Mouse (Mus musculus) liver, postnatal 0 days (tissue): ENCODE measurements around the gene Nxt1. TPM values are rescaled to one million over a fixed set of nuclear protein-coding genes. Genes with fewer than 3 reads are reported as not detected.

Source experiments
- ATAC-seq: fragments of 200-750 bp; cut with Nextera tagmentation; 2 replicates; pipeline ENCODE4 v1.8.0; 2017; ENCODE audit warnings: mild to moderate bottlenecking, moderate library complexity
- DNase-seq: peaks from one replicate; pipeline ENCODE4 v3.0.0-alpha.2; 2016
- H3K27ac ChIP-seq: fragments of 300-500 bp; sonication (generic); 2 replicates; pipeline ENCODE4 v1.5.1; 2014; ENCODE audit warnings: antibody characterized with exemption, moderate library complexity, mild to moderate bottlenecking, low read depth
- H3K27me3 ChIP-seq: fragments of 300-500 bp; sonication (generic); 2 replicates; pipeline ENCODE4 v1.6.1; 2014; ENCODE audit warnings: low read length, control low read depth, mixed read lengths; ENCODE audit not compliant: insufficient read depth
- H3K36me3 ChIP-seq: fragments of 300-500 bp; sonication (generic); replicated peaks from 2 replicates; pipeline ENCODE4 v1.6.1; 2014; ENCODE audit warnings: mild to moderate bottlenecking, control low read depth, low read length, moderate library complexity, mixed read lengths; ENCODE audit not compliant: insufficient read depth
- H3K4me1 ChIP-seq: fragments of 300-500 bp; sonication (generic); 2 replicates; pipeline ENCODE4 v1.6.1; 2014; ENCODE audit warnings: antibody characterized with exemption, mild to moderate bottlenecking, control low read depth; ENCODE audit not compliant: insufficient read depth
- H3K4me2 ChIP-seq: fragments of 300-500 bp; sonication (generic); 2 replicates; pipeline ENCODE4 v1.6.1; 2014; ENCODE audit warnings: low read depth, mild to moderate bottlenecking, low read length, moderate library complexity, mixed read lengths
- H3K4me3 ChIP-seq: fragments of 300-500 bp; sonication (generic); 2 replicates; pipeline ENCODE4 v1.5.1; 2014; ENCODE audit warnings: low read depth, low read length
- H3K9ac ChIP-seq: fragments of 300-500 bp; sonication (generic); replicated peaks from 2 replicates; pipeline ENCODE4 v1.6.1; 2014; ENCODE audit warnings: mild to moderate bottlenecking, moderate library complexity
- H3K9me3 ChIP-seq: fragments of 300-500 bp; sonication (generic); 2 replicates; pipeline ENCODE4 v1.6.1; 2016; ENCODE audit warnings: mild to moderate bottlenecking, control low read depth, low read length, mixed read lengths
- CTCF ChIP-seq: sonication (generic); IDR thresholded peaks from 2 replicates; pipeline ENCODE4 v1.5.1; 2016; ENCODE audit warnings: antibody characterized with exemption, low read depth
- EP300 ChIP-seq: IDR thresholded peaks from 2 replicates; pipeline ENCODE4 v1.6.1; 2016; ENCODE audit warnings: antibody characterized with exemption, low read depth, mild to moderate bottlenecking
- WGBS: fragments of 180-500 bp; shearing (Covaris S2); extraction: QIAGEN DNeasy Blood & Tissue Kit; methylation state at CpG from one replicate; pipeline ENCODE4 v1.1.7; 2014; ENCODE audit not compliant: insufficient replicate concordance; 5-methylcytosine and 5-hydroxymethylcytosine counted together
- polyA plus RNA-seq: library from polyadenylated mRNA; unstranded; fragments of >200 nt; fragmentation: Nextera tagmentation; extraction: Ambion mirVana; gene quantifications from 2 replicates; pipeline ENCODE4 v1.2.1, GENCODE M21; 2015

The Nxt1 gene
- polyA plus RNA-seq, 1 experiment from 2014 or later, result 39.8 TPM

DNA sequence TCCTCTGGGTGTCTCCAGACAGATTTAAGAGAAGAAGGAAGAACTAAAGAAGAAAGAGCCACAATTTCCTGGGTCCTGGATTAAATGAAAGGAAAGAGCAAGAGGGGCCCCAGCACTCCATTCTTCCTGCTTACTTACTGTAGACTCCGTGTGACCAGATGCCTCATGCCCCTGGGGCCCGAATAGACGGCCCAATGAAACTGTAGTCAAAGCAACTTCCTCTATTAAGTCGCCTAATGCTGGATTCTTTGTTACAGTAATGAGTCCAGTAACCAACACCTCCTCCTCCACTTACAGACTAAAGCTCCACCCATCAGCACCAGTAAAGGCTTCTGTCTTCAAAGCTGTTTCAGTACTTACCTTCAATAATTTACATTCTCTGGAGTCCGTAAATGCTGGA is 26.2 kb downstream of the Nxt1 start:
- no peaks in the 10 kb centered on the region for H3K27me3 ChIP-seq

DNA sequence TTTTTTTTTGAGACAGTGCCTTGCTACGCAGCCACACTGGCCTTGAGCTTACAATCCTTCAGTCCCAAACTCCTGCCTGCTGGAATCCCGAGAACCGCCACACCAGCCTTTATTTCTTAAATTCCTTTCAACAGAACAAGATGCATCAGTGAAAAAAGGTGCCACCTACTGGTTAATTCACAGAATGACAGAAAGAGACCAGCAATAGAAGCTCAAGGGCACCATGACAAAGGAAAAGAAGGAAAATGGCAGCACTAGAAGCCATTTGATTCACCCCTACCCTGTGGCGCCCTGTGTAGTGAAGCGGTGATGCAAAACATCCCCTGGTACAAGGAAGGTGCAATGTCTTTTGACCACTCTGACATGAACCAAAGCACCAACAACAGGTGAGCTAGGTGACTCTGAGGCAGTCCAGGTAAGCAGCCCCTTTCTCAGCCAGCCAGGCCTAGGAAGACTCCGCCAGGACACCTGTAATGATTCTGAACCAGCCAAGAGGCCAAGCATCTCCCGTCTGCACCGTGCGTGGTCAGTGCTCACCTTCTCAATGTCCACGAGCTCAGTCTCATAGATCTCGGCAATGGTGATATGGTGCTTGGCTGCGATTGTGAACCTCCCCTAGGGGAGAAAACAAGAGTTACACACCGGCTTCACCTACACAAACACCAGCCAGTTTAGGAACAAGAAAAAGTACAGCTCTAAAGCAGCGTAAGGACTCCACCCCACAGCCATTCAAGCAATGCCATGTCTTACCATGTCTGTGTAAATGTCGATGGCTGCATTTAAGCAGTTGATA is 34.2 kb downstream of the Nxt1 start:
- WGBS, result 81% methylated on average over 15 of the region's 15 CpGs
- Histone ChIP-seq H3K27ac (no peak overlapping the region), H3K9me3 (no peaks in the 10 kb centered on the region), H3K4me3 (no peak overlapping the region), H3K36me3 (no peaks in the 10 kb centered on the region), H3K4me2 (no peak overlapping the region), H3K4me1 (no peaks in the 10 kb centered on the region), H3K9ac (no peak overlapping the region), H3K27me3 (no peaks in the 10 kb centered on the region)
- TF ChIP-seq CTCF (peak; percentile 66), EP300 (no peak)
- DNase-seq, result no peak
- ATAC-seq, result no peak

More for the DNA sequence above, 26.2 kb downstream of the Nxt1 start:
- TF ChIP-seq EP300 (no peak), CTCF (no peak)
- DNase-seq (no peak), ATAC-seq (no peak)
- no peaks in the 10 kb centered on the region for H3K4me1 ChIP-seq
- H3K4me2 ChIP-seq, result no peak overlapping the region
- peaks cover 6% of the 10 kb centered on the region for H3K36me3 ChIP-seq
- H3K4me3 ChIP-seq, result no peak overlapping the region
- H3K27ac ChIP-seq, result no peak overlapping the region
- no peak overlapping the region for H3K9ac ChIP-seq
- no peaks in the 10 kb centered on the region for H3K9me3 ChIP-seq
- 54% methylated on average over 5 of the region's 5 CpGs for WGBS

DNA sequence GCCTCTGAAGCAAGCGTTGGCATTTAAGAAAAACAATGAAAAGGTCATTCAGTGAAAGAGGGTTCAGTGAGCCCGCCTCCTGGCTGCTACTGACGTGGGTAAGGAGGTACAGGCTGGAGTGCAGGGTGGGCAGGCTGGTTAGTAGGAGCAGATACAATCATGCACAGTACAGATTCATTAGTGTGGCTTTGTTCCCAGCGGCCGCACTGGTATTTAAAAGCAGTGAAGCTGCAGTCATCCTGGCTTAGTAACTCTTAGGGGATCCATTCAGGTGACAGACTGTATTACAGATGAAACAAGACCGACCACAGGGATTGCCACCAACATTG is 34.8 kb downstream of the Nxt1 start:
- H3K4me1 ChIP-seq, result no peaks in the 10 kb centered on the region
- TF ChIP-seq CTCF, result no peak
- TF ChIP-seq EP300, result no peak
- 79% methylated on average over 6 of the region's 6 CpGs for WGBS
- no peaks in the 10 kb centered on the region for H3K9me3 ChIP-seq
- DNase-seq (no peak), ATAC-seq (no peak)
- no peaks in the 10 kb centered on the region for H3K36me3 ChIP-seq
- H3K27me3 ChIP-seq, result no peaks in the 10 kb centered on the region
- H3K9ac ChIP-seq, result no peak overlapping the region
- H3K4me3 ChIP-seq, result no peak overlapping the region
- no peak overlapping the region for H3K4me2 ChIP-seq
- no peak overlapping the region for H3K27ac ChIP-seq

DNA sequence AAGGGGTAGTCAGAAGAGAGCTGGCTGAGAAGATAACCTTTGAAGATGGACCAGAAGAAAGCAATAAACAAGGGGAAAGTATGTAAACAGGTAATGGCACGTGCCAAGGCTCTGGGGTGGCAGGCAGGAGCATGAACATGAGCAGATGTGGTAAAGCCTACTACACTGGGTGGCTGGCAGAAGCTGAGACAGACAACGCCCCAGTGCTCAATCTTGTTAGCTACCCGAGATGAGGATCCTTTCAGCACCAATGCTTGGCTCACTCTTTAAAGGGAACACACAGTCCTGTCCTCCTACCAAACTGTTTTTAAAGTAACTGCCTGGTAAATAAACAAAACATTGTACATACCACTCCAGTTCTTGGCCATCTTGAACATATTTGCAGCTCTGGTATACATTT is 39.9 kb downstream of the Nxt1 start:
- Histone ChIP-seq H3K4me3 (no peak overlapping the region), H3K27ac (no peak overlapping the region), H3K4me1 (no peaks in the 10 kb centered on the region), H3K9ac (no peak overlapping the region), H3K36me3 (no peaks in the 10 kb centered on the region), H3K27me3 (no peaks in the 10 kb centered on the region), H3K4me2 (no peak overlapping the region), H3K9me3 (no peaks in the 10 kb centered on the region)
- ATAC-seq (no peak), DNase-seq (no peak)
- TF ChIP-seq CTCF (no peak), EP300 (no peak)
- WGBS, result 74% methylated on average over 3 of the region's 3 CpGs

DNA sequence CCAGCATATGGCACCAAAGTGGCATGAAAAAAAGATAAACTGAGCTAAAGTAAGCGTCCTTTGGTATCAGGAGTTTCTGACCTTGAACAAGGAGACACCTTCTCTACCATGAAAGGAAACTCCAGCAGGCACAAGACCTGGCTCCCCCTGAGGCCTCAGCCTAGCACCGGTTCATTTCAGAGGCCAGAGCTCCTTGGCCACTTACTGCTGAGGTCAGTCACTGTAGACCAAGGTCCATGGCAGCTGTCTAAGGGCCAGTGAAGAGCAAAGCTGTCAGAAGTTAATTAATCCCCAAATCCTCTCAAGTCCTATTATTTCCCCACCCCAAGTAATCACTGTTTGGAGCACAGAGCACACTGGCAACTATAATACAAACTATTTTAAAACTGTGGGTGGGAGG is 44.7 kb downstream of the Nxt1 start:
- Histone ChIP-seq H3K4me1 (no peaks in the 10 kb centered on the region), H3K4me2 (no peak overlapping the region), H3K27me3 (no peaks in the 10 kb centered on the region), H3K9ac (no peak overlapping the region), H3K9me3 (no peaks in the 10 kb centered on the region), H3K27ac (no peak overlapping the region), H3K4me3 (no peak overlapping the region), H3K36me3 (no peaks in the 10 kb centered on the region)
- no peak for TF ChIP-seq EP300
- TF ChIP-seq CTCF, result no peak
- DNase-seq, result no peak
- WGBS, result 70% methylated on average over 2 of the region's 2 CpGs
- ATAC-seq, result no peak

DNA sequence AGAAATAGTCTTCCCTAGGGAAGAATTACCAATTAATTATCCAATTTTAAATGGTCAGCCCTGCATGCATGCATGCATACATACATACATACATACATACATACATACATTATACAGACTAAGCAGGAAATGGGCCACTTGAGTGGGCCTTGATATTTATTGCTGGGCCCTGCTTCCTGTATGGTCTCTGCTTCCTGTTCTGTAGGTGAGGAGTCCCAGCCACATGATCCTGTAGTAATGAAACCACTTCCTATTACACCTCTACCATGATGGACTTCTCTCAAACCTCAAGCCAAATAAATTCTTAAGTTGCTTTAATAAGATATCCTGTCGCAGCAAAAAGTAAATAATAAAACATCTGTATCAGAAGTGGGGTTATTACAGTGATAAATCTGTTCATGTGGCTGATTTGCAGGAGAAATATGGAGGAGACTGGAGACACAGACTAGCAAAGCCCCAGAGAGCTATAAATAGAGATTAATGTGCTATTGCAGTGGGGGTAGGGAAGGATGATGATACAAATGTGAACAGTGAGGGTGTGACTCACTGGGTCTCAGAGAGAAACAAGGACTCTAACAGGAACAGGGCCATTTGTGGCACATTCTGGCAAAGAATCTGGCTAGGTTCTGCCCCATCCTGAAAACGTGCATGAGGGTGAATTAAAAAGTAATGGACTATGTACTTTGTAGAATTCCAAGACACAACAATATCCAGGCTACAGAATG is 47.0 kb downstream of the Nxt1 start:
- no peaks in the 10 kb centered on the region for H3K36me3 ChIP-seq
- H3K27ac ChIP-seq, result no peak overlapping the region
- TF ChIP-seq CTCF, result no peak
- TF ChIP-seq EP300, result no peak
- no peak overlapping the region for H3K4me3 ChIP-seq
- DNase-seq (no peak), ATAC-seq (no peak)
- no peaks in the 10 kb centered on the region for H3K9me3 ChIP-seq
- 36% methylated on average over 2 of the region's 2 CpGs for WGBS
- H3K4me1 ChIP-seq, result no peaks in the 10 kb centered on the region
- H3K9ac ChIP-seq, result no peak overlapping the region
- H3K4me2 ChIP-seq, result no peak overlapping the region
- H3K27me3 ChIP-seq, result no peaks in the 10 kb centered on the region

Other genes with a start within 250 kb of the Nxt1 start
- gene Cd93, start 229.0 kb upstream of the Nxt1 start, polyA plus RNA-seq, result 2.7 and 3.3 TPM in 2 replicates
- gene Gzf1, start 8.4 kb downstream of the Nxt1 start, polyA plus RNA-seq, result 14.3 and 15.4 TPM in 2 replicates
- gene Napb, start 59.9 kb downstream of the Nxt1 start, polyA plus RNA-seq, result 0.39 and 0.41 TPM in 2 replicates
- not detected in 2 replicates for gene Cstl1, start 77.8 kb downstream of the Nxt1 start, polyA plus RNA-seq
- not detected in 2 replicates for gene Cst11, start 98.9 kb downstream of the Nxt1 start, polyA plus RNA-seq
- gene 8030411F24Rik, start 109.4 kb downstream of the Nxt1 start, polyA plus RNA-seq, result not detected in 2 replicates
- gene Cst12, start 116.8 kb downstream of the Nxt1 start, polyA plus RNA-seq, result not detected in 2 replicates
- gene Cst8, start 126.2 kb downstream of the Nxt1 start, polyA plus RNA-seq, result 1.0 and 1.2 TPM in 2 replicates
- not detected in 2 replicates for gene Cst13, start 147.5 kb downstream of the Nxt1 start, polyA plus RNA-seq
- gene Cst9, start 162.5 kb downstream of the Nxt1 start, polyA plus RNA-seq, result 0.82 and 1.1 TPM in 2 replicates
- not detected in 2 replicates for gene 9230104L09Rik, start 192.4 kb downstream of the Nxt1 start, polyA plus RNA-seq
- 296 and 313 TPM in 2 replicates for gene Cst3, start 203.1 kb downstream of the Nxt1 start, polyA plus RNA-seq